Mouse (Mus musculus): Measurements from ENCODE around the gene Tmem212.

The Tmem212 gene

DNA sequence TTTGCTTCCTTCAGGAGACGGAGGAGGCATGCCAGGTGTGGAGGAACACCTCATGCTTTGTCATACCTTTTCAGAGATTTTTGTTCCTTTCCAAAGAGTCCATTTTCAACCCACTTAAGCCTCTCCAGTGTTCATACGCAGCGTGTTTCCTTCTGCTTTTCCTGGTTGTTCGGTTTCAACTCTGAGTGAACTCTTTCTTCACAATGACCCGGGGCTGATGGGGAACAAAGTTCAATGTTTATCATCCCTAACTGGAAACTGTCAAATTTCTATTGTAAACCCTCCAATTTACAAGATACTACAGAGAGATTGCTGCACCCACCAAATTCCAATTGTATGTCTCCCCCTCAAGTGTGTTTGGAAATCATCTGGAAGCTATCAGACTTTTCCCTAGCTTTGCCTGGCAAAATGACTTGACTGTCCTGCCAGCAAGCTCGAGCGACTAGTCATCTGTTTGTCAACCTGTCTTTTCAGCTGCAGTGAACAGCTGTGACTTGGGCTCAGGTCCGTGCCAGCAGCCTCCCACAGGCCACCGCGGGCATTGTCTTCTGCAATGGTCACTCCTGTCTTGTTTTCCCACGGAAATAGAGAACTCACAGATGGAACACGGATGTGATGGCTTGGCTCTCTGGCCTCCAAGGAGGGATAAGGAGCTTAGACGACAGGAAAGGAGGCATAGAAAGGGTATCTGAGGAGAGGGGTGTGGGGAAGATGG, 3.0 kb upstream of the Tmem212 start:
- DNase-seq (ENCODE audit: low spot score), result peak; percentile 23

DNA sequence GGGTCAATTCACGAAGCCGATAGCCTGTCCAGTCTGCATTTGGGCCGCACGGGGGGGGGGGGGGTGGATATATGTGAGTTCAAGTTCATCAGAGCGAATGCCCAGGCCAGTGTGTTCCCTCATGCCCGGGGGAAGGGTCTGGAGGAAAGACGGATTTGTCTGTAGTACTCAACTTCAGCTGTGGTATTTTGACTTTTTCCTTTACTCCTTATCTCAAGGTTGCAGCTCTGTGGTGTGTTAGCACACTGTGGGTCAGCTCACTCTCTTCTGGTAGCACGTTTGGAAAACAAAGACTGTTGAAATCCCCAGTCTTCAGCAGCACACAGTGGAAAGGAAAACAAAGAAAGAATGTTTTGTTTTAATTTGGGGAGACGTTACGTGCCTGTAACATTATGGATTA, 2.0 kb upstream of the Tmem212 start:
- peak; percentile 68 for DNase-seq (ENCODE audit: low spot score)

DNA sequence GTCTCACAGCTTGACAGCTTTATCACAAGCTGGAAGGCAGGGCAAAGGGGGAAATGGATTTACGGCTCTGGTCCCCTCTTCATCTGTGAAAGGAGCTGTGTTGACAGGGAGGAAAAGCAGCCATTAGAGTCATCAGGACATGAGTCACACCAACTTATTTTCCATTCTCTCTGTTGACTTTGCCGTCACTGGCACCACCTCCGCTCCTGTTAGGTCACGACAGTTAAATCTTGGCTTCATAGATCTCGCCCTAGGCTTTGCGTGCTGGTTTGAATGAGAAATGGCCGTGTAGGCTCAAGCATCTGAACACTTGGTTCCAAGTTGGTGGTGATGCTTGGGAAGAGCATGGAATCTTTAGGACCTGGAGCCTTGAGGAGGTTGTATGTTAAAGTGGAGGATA, 9.6 kb downstream of the Tmem212 start:
- DNase-seq (ENCODE audit: low spot score), result no peak

DNA sequence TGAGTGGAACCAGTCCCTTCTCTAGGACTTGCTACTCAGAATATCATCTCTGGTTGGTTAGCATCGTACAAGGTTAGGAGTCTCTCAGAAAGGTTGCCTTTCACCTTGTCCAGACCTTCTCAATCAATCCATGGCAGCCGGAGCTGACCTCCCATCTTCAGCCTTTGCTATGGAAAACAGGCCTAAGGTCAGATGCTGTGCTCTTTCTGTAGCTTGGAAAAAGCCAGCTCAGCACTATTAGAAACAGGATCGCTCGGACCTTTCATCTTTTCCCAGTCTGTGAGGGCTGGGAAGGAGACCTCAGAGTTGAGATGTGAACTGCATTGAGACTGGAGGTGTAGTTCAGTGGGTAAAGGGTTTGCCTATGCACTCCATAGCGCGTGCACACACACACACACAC, 10.6 kb downstream of the Tmem212 start:
- no peak for DNase-seq (ENCODE audit: low spot score)

DNA sequence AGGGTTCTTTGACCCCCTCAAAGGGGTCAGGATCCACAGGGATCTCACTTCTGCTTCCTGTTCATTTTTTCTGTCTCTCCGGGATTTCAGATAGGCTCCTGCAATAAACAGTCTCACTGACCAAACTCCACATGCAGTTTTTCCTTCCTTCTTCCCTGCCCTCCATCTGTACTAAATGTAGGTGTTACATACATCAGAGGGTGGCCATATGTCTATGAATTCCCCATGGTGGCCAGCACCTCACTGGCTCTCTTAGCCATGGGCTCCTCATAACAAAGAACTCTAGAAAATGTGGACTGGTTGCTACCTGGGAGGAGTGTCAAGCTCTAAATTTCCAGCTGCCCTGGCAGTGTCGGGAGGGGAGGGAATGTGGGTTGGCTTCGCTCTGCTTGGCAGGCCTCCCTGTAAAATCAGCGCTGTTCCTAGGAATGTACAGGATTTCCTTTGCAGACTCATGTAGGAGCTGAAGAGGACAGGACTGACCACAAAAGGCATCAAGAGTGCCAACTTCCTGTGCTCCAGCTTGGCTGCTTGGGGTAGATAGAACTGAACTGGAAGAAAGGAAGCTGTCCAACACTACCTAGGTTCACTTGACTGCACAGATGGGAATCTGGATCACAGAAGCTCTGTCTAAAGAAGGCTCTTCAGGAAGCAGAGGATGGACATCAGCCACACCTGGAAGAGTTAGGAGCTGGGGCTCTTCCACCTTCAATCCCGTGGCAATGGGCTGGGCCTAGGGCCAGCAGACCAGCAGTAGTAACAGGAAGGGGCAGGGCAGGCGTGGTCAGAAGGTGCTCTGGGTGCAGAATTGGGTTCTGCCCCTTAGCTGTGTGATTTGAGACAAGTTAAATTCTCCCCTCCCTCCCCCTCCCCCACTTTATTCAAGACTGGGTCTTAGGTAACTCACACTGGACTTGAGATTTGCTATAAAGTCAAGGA, 14.0 kb downstream of the Tmem212 start:
- DNase-seq (ENCODE audit: low spot score), result no peak

DNA sequence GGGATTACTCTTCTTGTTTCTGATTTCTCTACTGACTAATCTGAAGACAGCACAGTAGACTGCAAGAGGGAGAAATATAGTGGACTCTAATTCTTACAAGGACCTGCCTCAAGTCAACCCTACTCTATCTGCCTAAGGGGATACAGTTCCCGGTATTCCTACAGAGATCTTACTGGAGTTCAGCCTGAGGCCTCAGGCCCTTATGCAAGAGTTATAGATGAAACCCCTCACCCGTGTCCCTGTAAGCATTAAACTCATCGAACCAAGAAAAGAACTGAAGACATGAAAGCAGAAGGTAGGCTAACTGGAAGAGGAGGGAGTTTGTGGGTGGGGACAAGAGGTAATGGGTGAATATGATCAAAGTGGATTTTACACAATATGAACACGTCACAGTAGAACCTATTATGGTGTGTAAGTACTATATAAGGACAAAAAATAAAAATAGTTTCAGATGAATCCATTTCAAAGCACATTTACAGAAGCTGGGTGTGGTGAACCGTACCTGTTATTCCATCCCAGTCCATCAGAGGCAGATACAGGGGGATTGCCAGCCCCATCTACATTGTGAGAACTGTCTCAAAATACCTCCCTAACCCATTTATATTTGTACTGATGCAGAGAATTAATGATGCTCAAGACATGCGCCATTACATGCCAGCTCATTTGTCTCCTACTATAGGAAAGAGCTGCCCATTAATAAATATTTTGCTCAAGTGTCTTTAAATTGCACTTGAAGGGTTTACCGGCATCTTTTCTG, 17.1 kb downstream of the Tmem212 start:
- DNase-seq (ENCODE audit: low spot score), result no peak

DNA sequence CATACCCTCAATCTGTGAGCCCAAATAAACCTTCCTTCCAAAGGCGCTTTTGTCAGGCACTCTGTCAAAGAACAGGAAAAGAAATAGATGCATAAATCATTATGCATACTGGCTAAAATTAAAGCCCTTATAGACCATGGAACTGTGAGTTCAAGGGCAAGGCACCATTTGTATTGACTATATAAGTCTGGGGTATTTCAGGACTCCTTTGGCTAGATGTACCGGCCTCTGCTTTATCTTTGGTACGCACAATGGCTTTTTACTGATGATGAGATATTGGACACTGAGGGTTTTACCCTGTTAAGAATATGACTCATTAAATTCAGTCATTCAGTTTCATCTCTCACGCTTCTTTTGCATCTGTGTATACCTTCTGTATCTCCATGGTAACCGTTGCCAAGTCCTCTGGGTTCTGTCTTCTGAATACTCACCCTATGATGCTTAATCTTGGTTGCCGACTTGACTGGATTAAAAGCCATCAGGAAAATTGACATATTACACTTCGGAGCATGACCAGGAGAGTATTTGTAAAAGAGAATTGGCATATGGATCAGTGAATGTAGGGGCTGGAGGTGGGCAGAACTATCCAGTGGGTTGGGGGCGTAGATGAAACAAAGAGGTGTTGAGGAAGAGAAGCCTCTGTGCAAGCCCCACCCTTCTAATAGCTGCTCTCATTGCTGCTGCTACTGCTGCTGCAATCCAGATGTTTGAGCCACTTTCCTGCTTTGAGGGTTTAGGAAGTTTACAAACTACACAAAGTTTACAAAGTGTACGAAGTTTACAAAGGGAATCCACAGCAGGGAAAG, 22.7 kb downstream of the Tmem212 start:
- no peak for DNase-seq (ENCODE audit: low spot score)

DNA sequence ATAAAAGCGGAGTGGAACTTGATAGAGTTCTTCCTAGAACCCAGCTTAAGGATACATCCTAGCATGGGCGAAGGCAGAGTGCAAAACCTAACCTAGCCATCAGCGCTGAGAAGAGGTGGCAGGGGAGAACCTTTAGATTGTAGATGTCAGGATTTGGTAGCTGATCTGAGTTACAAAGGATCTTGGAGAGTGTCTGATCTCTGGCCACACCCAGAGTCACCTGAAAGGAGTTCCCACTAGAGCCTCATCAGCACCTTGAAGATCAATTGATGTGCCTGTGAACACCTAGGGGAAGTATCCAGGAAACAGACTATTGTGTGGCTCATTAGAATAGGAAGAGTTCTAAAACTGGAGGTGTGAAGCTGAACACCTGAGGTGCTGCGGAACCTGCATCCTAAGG, 23.7 kb downstream of the Tmem212 start:
- no peak for DNase-seq (ENCODE audit: low spot score)

DNA sequence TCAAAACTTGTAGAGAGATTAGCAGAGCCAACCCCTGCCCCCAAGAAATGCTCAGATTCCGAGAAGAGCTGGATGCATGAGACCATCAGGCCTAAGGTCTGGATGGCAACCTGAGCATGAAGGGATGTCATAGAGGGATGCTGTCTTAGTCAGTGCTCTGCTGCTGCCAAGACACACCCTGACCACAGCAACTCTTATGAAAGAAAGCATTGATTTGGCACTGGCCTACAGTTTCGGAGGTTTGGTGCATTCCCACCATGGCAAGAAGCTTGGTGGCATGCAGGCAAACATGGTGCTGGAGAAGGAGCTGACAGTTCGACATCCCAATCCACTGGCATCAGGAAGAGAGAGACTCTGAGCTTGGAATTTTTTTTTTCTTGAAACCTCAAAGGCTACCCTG, 24.3 kb downstream of the Tmem212 start:
- no peak for DNase-seq (ENCODE audit: low spot score)

DNA sequence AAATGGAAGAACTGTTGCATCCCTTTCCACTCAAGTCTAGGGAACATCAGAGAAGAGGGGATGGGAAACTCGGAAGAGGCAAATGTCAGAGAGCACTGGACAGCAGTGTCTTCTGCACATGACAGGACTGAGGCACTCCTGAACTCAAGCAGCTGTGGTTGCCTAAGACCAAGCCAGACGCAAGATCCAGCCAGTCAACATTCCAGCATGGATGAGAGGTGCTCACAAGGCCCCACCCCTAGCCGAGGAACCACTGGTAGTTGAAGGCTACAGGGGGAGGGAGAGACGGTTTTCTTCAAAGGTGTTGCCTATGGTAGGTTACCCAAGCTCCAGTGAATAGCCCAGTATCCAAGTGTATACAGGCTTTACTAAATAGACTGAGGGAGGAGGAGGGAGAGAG, 24.8 kb downstream of the Tmem212 start:
- no peak for DNase-seq (ENCODE audit: low spot score)

DNA sequence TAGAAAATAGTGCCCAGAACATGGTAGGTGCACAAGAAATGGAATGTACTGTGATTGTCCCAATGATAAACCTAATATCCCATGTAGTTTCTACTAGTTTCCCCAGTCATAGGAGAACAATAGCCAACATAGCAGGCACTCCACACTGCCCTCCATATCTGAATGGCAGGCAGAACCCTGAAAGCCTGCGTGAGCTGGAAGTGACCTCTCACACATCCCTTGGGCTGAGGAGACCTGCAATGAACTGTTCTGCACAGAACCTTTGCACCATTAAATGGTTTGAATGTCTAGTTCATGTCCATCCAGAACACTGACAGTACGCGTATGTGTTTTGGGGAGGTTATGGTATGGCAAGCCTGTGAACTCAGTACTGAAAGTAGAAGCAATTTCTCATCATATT, 27.5 kb downstream of the Tmem212 start:
- no peak for DNase-seq (ENCODE audit: low spot score)

DNA sequence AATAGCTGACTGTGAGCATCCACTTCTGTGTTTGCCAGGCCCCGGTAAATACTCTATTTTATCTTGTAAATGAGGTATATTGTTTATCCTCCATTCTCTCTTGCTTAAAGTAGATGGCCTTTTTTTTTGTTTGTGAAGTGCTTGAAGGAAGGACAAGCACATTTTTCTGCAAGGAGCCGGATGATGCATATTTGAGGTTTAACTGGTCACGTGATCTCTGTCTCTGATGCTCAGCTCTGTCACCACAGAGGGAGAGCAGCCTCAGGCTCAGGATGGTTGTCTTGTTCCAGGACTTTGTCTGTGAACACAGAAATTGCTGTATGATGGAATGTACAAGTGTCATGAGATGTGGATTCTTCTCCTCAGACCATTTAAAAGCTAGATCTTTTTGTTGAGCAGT, 28.4 kb downstream of the Tmem212 start:
- DNase-seq (ENCODE audit: low spot score), result no peak

DNA sequence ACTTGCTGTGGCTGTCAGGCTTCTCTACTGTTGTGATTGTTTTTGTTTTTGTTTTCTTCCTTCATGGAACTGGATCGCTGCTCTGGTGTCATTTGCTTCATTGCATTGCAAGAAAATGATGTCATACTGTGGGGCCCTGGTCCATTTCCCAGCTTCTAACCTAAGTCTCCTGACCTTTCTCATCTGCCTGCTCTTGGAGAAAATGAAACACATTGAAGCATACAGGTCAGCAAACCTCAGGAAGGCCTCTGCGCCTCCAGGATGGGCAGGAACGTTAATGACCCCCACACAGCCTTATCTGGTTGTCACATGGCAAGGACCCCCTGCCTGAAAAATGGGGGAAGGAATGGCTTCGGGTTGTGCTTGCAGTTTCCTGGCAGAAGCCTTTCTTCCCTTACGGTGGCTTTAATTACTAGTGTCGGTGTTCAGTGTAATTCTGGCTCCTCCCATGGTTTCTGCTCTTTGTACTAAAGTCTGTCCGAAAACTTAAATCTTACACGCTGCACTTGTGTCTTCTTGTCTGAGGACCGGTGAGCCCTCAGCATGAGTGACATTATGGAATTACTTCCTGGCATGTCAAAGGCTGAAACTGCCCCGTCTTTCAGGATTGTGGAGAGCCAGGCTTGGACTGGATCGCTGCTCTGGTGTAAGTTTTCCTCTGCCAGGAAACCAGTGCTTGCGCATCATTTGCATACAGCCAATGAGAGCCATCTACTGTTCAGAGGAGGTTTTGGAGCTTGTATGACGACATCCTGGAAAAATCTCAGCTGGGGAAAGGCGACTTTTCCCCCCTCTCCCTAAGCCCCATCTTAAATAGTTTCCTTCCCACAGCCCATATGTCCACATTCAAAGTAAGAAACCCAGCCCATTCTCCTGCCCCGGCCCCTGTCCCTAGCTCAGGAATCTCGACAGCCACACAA, 33.1 kb downstream of the Tmem212 start:
- peak; percentile 68 for DNase-seq (ENCODE audit: low spot score)

DNA sequence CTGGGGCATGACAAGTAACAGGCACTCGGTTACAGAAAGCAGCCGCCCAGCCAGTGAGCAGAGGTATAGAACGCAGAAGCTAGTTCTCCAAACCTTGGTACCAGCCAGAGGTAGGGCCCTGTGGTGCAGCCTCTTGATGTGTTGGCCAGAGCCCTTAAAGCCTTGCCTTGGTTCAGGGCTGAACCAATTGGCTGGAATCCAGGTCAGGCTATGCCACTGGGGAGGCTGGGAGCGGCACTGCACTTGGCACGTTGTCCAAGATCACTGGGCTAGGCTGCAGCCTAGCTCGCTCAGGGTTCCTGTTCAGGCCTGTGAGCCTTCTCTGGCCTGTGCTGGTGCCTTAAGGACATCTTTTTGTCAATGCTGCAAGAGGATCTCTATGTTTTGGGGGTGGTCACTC, 34.6 kb downstream of the Tmem212 start:
- DNase-seq (ENCODE audit: low spot score), result peak; percentile 88

DNA sequence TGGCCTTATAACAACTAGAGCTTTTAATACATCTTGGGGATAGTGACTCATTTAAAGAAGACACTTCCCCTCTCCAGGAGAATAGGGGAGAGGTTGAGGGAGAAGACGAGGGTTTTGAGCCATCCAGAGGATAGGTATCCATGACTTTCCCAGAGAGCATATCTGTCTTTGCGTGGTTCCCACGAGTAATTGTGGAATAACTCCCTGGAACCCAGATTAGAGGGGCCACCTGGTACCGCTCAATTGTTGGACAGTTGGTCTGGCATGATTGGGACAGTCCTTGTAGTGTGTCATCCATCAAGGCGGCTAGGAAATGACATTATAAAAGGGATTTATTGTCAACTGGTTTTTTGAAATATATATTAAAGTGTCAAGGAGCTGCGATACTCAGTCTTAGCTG, 35.1 kb downstream of the Tmem212 start:
- DNase-seq (ENCODE audit: low spot score), result no peak

DNA sequence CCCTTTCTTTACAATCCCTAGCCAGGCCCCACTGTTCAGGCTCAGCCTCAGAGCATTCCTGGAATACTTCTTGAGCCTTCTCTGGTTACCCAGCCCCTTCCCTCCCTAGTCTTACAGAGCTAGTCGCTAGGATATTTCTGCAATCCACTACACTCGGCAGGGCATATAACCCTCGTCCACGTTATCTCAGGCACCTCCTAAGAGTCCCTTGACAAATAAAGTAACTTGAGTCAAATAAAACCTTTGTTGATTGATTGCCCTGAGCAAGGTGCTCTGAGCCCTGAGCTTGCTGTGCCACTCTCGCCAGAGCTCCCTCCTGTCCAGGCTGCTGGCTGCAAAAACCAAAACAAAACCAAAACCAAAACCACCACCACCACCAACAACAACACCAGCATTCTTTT, 37.0 kb downstream of the Tmem212 start:
- no peak for DNase-seq (ENCODE audit: low spot score)

DNA sequence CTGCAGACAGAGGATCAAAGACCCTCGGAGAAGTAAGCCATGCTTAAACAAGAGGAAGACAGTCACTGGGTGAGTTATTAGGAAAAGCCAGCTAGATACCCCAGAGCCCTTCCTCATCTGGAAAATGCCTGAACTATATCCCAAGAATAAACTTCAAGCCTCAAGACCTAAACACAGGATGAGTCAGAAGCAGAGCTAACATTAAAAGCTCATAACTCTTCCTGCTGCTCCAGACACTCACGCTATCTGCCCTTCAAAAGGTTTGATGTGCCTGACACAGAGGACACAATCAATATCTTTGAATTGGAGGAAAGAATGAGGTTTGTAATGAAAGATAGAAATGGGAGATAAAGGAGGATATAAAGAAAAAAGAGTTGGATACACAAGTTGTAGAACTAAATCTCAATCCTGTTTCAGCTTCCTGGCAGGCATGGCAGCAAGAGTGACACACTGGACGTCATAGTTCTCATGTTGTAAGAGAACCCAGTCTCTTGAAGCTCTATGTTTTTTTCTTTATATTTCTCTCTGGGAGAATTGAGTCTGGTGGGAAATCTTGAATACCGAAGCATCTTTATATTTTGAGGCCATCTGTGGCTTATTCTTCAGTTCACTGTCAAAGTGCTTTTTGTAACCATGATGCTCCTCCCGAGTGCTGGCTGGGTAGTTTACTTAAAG, 37.6 kb downstream of the Tmem212 start:
- no peak for DNase-seq (ENCODE audit: low spot score)

DNA sequence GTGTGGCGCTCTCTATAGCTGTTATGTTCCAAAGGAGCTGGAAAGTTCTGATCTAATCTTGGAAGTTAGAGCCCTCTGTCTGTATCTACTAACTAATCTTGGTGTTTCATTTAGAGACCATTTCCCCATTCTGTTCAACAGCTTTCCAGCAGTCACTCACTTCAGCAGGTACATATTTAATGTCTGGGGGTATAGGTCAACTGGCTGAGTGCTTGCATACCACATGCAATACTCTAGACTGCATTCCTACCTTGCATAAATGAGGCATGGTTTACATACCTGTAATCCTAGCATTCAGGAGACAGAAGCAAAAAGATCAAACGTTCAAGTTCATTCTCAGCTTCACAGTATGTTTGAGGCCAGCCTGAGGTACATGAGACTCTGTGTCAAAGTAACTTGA, 39.9 kb downstream of the Tmem212 start:
- no peak for DNase-seq (ENCODE audit: low spot score)

DNA sequence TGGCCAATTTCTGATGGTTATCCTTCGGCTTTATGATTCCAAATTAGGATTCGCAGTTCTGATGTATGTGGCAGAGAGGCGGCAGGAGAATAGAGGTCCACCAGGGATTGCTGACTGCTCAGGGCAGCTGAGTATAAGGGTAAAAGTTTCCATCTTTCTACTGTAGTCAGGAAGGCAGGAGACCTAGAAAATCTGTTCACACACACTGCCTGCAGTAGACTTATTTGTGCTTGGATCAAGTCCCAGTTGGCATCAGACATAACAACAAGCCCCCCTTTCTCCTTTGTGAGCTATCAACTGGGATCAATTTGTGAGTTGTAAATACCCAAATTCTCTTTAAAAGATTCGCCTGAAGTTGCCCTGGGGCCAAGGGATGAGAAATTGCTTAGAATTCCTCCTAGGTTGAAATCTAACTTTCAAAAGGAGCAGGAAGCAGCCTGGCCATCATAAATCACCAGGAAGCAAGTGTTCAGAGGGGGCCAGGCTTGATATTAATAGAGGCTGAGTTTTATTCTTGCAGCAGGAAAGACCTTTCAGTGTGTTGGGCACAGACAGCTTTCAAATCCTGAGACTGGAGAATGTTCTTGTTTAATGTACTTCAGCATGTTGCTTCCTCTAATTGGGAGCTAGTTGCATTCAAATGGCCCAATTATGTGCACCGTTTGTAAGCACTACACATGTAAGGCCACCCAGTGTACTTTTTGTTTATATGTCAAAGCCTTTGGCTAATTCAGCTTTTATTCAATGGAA, 41.6 kb downstream of the Tmem212 start:
- DNase-seq (ENCODE audit: low spot score), result no peak

Measured in ovary, adult 18-20 months (tissue).